Mouse (Mus musculus) left cerebral cortex, postnatal 25 days (tissue): ENCODE measurements at regions not wholly inside any gene's neighbourhood (a gene's known extent, or its start where the extent isn't known, plus 50 kb on each side); places are given as distances from the start of the nearest gene placed in this dataset.

ENCODE experiments used
- DNase-seq, 2 experiments: peaks; one replicate each; pipeline ENCODE4 v3.0.0; 2022; ENCODE audit warnings: low spot score in 2 of 2, mixed read lengths in 1 of 2
- intact Hi-C: fragments of 180-260 bp; cut with DNase I; formaldehyde crosslinking; loops from one replicate; pipeline ENCODE4 v1.15.1; 2025

DNA sequence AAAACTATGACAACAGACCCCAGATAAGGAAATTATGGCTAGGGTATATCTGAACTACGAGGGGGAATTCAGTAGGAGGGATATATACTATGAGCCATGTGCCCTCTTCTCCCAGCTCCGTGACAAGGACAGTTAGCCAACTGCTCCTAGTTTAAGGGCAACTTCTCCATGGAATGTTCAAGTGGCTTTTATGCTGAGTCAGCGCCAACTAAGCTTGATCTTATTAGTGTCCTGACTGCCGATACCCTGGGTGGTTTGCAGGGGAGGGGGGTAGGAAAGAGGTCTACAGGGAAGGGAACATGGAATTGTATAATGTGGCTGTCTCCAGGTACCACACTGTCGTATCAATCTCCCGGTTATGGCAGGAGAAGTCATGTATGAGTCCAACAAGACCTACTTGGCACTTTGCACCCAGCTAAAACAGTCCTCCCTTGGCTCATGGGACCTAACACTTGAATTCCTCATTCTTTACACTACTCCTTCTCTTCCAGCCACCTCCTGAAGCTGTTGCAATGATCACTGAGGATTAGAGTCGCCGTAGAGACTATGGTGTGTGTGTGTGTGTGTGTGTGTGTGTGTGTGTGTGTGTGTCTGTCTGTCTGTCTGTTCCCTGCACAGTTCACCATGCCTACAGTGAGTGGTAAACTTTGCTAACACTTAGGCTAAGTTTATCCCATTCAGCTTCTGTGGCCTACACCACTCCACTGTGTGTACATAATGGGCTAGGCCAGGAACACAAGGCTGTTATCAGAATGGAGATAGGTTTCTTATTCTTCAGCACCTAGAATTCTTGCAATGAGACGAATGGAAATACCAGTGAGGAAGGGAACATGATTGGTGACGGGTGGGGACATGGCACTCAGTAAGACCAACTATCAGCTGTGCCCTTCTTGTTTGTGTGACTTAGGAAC lies 1251.1 kb upstream of the A1bg start:
- no peak for DNase-seq
- intact Hi-C loops, result no loop called here

DNA sequence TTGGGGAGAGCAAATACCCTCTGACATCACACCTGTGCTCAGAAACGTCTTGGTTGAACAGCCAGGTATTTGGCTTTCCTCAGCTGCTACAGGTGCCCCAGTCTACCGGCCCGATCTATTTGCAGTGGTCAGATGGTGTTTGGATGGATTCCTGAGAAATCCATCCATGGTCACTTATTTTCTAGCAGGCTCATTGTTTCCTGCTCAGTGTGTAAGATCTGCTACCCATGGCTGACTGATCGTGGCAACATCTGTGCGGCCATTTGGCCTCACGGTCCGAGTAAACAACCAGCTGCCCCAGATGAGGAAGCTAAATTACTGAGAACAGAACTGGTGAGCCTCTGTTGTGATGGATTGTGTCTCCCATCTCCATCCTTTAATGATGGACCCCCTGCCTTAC lies 1248.8 kb upstream of the A1bg start:
- intact Hi-C loops, result no loop called here
- DNase-seq, result no peak

DNA sequence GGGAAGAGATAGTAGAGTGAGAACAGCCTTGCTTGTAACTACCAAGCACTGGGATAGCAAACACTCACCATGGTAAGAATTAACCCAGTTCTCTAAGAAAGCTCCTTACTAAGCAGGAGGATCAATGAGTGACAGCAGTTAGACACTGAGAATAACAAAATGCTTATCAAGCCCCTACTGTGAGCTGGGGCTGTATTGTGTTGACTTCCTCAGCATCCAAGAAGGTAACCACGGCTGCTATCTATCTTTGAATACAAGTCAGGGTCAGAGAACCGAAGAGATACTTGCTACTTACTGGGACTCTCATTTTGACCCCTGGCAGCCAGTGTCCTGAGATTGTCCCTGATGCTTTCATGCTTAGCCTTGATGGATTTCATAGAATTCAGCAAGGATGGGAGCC lies 1248.4 kb upstream of the A1bg start:
- intact Hi-C loops, result no loop called here
- no peak for DNase-seq

DNA sequence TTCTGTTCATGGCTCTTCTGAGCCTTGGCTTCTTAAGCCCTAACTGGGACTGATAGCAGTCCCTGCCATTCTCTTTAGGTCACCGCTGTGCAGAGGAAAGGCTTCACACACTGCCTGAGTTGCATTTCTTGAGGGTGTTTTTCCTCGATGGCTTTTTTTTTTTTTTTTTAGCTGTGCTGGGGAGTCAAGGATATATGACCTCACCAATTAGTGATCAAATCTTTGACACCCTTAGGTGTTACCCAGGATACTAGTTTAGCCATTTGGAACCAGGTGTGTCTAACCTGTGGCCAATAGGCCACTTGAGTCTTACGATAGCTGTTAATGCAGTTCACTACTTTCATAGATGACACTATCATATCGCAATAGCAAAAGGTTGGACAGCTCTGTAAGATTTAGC lies 1247.5 kb upstream of the A1bg start:
- no peak for DNase-seq
- intact Hi-C loops, result no loop called here

DNA sequence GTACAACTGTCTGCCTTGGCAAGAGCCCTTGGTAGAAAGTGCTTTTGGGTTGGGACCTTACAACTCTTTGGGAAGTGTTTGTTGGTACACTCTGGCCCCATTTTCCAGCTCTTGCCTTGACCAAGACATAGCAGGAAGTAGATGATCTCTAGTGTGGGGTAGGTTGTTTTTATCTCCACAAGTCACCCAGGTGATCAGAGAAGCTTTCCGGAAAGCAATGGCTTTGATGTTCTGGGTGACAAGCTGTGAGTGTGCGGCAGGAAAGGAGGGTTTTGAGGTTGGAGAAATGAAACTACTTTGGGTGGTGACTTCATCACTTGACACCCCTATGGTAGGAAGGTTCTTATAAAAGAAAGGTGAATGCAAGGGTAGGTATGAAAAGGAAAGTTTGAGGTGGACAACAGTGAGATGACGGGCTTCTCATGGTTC lies 1246.8 kb upstream of the A1bg start:
- DNase-seq, result no peak
- intact Hi-C loops, result no loop called here

DNA sequence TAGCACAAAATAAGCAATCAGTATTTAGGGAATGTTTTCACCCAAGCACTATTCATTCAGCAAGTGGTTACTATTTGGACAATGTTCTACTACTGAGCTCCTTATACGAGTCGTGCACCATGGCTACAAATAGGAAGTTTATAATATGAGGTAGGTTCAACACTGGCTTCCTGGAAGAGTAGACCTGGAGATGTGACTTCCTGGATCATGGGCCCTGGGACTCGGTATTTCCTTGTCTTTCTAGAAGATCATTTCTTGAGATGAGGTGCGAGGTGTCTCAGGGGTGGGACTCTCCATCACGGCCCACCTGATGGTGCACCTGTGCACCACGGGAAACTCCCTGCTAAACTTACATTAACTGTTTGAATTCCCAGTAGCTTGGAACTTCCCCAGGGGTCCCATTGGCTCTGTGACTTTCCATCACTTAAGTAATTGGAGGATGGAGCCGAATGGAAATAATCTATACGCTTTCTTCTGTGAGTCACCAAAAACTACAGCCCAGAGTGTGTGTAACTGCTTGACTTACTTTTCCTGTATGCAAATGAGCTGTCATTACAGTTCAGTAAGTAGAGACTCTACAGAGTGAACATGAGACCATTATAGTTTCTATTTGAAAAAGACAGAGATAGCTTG lies 1246.3 kb upstream of the A1bg start:
- intact Hi-C loops, result no loop called here
- DNase-seq, result no peak

DNA sequence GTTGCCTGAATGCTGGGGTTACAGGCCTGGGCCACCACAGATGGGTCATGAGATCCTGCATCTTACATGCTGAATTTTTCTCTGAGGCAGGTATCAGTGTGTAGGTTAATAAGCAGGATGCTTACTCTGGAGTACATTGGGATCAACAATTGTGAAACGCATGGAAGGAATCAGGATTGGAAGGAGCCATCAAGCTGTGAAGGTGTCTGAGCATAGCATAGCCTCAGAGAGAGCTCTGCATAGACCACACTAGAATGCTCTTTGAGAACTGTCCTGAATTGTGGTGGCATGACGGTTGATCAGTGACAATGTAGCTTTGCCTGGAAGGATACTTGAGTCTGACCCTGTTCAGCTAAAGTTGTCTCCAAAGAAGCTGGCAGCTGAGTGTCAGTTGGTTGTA lies 1245.7 kb upstream of the A1bg start:
- no peak for DNase-seq
- intact Hi-C loops, result no loop called here

DNA sequence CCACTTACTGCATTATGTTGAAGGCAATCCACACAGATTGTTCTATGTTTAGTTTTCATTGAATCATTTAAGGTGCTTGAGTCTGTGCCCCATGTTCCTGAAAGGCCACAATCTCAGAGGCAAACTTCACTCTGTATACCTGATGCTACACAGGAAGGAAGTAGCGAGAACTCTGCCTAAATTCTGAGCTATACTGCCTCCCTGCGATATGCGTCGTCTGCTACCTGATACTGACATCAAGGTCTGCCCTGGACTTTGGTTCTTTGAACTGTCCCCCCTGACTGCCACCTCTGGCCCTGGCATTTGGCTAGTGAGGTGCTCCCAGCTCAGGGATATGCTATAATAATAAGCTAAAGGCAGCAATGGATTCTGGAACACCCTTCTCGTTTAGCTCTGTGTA lies 1244.0 kb upstream of the A1bg start:
- intact Hi-C loops, result no loop called here
- DNase-seq, result no peak

DNA sequence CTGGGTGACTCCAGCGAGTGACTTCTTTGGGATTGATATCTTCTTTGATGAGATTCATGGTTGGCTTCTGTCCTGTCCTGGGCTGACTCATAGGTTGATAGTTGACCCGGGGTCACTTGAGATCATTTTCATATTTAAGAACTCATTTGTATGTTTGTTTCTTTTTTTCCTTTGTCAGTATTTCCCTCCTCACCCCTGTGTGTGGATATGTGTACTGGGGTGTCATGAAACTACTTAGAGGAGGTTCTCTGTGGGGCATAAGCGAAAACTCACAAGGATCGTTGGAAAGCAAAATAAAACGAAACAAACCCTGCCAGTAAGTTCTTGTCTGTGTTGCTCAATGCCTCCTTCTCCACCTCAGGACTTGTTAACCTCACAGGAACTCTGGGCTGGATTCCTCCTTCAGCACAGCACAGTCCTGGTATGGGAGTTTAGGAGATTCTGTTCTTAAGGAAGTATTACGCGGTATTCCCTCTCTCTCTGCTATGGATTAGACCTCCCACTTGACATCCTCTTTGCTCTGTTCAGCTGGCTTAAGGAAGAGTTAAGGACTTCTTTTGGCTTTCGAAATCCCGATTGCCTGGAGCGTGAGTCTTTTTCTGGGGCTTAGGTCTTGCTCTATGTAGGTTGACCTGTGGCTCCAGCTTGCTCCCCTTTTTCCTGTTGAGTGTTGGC lies 1243.2 kb upstream of the A1bg start:
- intact Hi-C loops, result no loop called here
- no peak for DNase-seq

DNA sequence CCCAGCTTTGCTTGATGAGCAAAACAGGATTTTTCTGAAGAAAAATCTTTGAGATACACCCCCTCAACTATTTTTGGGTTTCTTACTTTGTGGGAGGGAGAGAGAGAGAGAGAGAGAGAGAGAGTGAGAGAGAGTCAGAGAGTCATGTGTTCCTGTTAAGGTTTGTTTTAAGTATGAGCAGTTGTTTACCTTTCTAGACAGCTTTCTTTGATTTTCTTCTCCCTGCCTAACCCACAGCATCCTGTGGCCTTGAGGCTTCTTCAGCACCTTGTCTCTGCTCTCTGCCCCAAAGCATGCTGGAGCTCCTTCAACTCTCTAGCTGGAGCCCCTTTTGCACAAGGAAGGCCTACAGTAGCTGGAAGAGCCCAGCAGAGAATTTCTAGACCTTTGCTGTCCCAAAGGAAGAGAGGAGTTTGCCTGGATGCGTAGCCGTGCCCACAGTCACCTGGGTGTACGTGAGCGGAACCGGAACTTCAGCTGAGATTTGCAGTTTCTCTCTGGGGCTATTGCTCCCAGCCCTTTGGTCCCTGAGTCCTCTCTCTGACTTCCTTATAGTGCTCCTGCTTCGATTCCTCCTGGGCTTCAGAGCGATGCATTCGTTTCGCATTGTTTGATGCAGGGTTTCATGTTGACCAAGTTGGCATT lies 1242.1 kb upstream of the A1bg start:
- DNase-seq, result no peak
- intact Hi-C loops, result no loop called here

DNA sequence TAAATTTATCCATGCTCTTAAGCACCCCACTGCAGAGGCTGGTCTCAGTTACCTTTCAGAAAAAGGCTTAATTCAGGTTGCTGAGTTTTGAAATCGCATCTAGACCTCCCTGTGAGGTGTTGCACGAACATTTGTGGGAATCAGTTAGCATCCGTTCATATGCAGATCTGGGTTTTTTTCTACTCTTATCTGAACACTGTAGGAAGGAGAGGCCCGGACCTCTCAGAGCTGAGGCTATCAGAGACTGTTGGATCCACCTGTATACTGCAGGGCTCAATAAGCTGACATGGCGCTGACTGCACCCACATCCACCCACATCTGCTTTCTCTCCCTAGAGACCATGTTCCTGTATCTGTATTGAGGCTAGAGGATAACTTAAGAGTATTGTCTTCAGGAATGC lies 1240.4 kb upstream of the A1bg start:
- no peak for DNase-seq
- intact Hi-C loops, result no loop called here

DNA sequence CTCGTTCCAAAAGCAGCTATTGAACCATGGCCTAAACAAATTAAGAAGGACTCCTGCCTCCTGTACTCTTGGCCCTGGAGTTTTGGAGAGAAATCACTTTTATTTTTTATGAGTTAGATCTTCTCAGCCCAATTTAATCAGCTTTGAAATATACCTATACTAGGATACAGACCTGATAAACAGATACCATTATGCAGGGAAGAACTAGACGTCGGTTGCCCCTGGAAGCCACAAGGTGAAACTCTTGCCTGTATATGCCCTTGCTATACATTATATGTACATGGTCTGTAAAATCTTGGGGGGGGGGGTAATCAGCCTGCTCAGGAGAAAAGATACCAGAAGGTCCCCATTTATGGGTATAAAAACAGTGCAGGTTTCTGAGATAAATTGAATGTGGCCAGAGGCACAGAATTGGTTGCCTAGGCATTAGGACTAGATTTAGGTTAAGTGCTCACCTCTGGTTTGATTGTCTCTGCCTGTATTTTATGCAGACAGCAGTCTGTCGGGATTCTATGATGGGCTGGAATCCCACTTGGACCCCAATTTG lies 1239.9 kb upstream of the A1bg start:
- DNase-seq, result no peak
- intact Hi-C loops, result no loop called here

DNA sequence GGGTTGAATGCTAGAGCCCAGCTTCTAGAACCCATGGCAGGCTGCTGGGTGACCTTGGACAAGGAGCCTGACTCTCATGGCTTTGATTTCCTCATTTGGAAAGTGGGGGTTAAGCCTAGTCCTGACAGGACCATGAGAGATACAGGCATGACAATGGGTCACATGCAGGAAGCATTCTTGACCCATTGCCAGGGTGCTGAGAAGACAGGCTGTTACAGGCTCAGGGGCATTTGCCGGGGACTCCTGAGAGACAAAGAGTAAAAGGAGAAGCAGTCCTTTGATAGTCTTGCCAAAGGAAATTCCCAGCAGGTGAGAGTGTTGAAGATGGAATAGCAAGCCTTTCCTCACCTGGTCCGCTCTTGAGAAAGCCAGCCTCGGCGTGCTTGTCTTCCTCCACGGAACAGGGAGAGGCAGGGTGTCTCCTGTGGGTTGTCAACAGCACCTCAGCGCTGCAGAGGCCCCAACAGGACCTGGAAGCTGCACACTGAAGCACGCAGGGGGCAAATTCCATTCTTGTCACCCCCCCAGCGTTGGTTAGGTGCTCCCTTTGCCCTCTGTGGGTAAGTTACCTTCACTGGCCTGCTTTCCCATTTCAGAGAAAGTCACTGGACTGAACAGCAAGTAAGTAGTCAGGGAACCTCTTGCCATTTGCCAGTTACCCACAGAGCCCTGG lies 1239.3 kb upstream of the A1bg start:
- intact Hi-C loops, result no loop called here
- no peak for DNase-seq

DNA sequence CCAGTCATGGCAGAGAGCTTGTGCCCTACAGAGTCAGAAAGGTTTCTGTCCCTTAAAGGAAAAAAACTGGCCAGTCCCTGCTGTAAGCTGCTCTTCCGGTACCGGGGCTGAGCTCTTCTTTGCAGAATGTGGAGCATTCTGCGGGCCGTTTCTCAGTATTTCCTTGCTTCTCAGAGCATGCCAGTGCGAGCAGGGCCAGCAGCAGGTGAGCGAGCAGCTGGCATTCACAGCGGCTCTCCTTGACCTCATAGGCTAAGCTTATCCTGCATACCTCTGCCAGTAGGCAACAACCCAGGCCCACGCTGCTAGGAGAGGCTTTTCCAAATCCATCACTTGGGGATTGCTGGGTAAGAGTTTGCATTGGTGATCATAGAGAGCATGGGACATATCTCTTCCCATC lies 1238.2 kb upstream of the A1bg start:
- no peak for DNase-seq
- intact Hi-C loops, result no loop called here

DNA sequence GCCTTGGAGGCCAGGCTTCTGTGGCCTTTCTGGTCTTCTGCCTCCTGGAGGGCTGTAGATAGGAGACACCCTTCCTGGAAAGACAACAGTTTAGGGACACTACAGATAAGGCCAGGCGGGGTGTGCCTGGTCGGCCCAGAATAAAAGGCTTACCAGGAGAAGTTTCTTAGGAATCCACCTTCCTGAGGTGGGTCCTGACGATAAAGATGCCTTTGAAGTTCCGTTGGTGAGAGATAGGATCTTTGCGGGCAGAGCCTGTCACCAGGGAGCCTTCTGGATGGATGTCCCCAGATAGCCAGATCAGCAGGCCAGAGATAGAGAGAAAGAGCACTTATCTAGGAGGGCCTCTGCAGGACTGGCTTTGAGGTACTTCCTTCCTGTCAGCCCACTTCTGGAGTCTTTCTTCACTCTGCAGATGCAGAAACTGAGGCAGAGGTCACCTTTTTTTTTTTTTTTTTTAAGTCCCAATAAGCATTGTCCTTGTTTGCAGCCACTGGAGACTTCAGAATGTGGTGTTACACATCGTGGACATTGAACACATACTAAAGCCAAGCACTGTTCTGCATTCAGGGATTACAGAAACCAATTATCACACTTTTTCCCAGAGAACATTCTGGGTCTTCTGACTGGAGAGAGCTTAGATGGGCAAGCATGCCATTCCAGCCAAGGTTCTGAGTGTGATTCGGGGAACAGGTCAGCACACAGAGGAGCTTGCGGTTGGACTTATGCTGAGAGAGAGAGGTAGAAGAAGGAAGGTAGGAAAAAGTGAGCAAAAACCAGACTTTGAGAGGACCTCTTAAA lies 1236.3 kb upstream of the A1bg start:
- no peak for DNase-seq
- intact Hi-C loops, result no loop called here

DNA sequence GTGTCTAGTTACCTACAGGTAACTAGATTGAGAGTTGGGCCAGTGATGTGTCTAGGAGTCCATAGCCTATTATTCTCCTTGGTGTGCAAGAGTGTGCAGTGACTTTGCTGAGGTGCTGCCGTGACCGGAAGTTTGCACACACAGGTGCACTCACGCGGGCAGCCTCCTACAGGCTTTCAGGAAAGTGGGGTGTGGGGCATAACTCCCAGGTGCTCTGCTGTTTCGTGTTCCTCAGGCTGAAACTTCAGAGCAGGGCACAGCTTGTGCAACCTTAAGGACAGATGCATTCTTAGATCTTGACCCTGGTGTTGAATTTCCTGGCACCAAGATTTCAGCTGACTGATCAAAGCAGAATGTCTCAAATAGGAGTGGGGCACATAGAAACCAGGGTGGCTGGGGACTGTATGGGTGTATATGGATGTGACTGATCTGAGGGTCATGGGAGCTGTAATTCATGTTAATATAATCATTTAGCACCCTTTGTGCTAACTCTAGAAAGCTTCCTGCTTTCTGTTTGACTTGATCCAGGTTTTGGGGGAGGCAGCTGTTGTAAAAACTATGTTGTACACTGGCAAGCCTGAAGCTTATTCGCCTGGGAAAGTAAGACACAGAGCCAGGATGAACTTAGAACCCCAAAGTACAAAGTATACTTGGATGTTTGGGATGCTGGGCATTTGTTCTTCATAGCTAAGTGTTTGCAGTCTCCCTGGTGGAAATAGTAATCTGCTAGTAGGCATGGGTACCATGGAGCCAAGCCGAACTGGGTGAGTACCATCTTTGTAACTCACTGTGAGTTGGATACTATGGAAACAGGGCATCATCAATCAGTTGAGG lies 1234.6 kb upstream of the A1bg start:
- DNase-seq, result no peak
- intact Hi-C loops, result no loop called here

DNA sequence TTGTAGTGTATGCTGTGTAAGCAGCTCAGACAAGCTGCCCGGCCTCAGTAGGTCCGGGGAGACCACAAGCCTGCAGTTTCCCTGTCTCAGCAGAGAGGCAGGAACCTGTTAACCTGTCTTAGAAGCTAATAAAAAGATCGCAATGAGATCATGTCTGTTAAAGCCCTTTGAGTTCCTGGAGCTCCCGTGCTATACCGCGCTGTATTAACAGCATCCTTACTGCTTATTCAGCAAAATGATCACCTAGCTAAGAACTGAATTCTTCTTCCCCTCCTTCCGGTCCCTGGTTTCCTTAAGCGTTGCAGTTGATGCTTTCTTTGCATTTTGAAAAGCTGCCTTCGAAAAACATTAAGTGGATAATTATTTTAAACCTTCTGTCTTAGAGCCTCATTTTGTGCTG lies 1230.4 kb upstream of the A1bg start:
- intact Hi-C loops, result no loop called here
- DNase-seq, result no peak

DNA sequence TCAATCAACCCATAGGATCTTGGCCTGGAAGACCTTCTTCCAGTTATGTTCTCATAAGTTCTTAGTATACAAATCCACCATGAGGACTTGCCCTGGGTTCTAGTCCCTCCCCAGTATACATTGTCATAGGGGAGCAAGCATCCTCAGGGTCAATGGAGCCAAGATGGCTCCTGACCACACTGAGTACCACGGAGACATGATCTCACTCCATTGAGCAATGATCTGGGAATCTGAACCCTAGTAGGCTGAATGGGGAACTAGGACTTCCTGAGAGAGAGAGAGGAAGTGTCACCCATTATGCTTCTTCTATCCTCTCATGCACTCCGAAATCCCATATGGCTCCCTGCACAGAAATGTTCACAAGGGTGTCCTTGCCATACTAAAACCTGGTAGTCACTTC lies 1229.3 kb upstream of the A1bg start:
- DNase-seq, result no peak
- intact Hi-C loops, result no loop called here
